Mouse (Mus musculus) CH12.LX (cell line): ENCODE data around the gene Sash3. TPM values are rescaled to one million over a fixed set of nuclear protein-coding genes. Genes with fewer than 3 reads are reported as not detected.

ENCODE experiments used
- DNase-seq: peaks from one replicate; pipeline ENCODE4 v3.0.0-alpha.2; 2013; ENCODE audit errors: extremely low read depth
- H3K27ac ChIP-seq: 2 replicates; pipeline ENCODE4 v1.5.1; 2012; ENCODE audit warnings: low read depth, mild to moderate bottlenecking, control low read depth, moderate library complexity; ENCODE audit not compliant: insufficient read depth
- H3K27me3 ChIP-seq: replicated peaks from 2 replicates; pipeline ENCODE3; 2012; ENCODE audit warnings: inconsistent platforms
- H3K36me3 ChIP-seq, 2 experiments: replicated peaks in 1 of 2; 2 replicates each; pipeline versions ENCODE3 to v1.6.1; 2012; ENCODE audit warnings: inconsistent platforms in 1 of 2, low read length in 1 of 2, mild to moderate bottlenecking in 1 of 2, mixed read lengths in 1 of 2, moderate library complexity in 1 of 2; ENCODE audit not compliant: control insufficient read depth in 1 of 2, insufficient read depth in 1 of 2
- H3K4me1 ChIP-seq, 2 experiments: 2 replicates each; pipeline ENCODE4 v1.6.1; 2012; ENCODE audit warnings: inconsistent platforms in 1 of 2, moderate library complexity in 1 of 2; ENCODE audit not compliant: insufficient read depth in 2 of 2, control insufficient read depth in 1 of 2
- H3K4me2 ChIP-seq: 2 replicates; pipeline ENCODE4 v1.6.1; 2012; ENCODE audit warnings: low read depth, mild to moderate bottlenecking, control low read depth; ENCODE audit not compliant: poor library complexity, insufficient read depth, severe bottlenecking
- H3K4me3 ChIP-seq, 3 experiments: fragments of 150-350 bp in 1 of 3; sonication (generic) in 1 of 3; replicated peaks in 1 of 3; 2 replicates each; pipeline versions ENCODE3 to v1.5.1; 2011 to 2012; ENCODE audit warnings: low read depth in 2 of 3, low read length in 2 of 3, mild to moderate bottlenecking in 2 of 3, moderate library complexity in 2 of 3, control low read depth in 1 of 3, improper control_type of control experiment in 1 of 3, inconsistent platforms in 1 of 3, mixed read lengths in 1 of 3; ENCODE audit not compliant: poor library complexity in 1 of 3
- H3K79me2 ChIP-seq: replicated peaks from 2 replicates; pipeline ENCODE4 v1.6.1; 2012; ENCODE audit warnings: mild to moderate bottlenecking, moderate library complexity; ENCODE audit not compliant: control insufficient read depth, poor library complexity, insufficient read depth, severe bottlenecking; ENCODE audit errors: extremely low read depth
- H3K9ac ChIP-seq: 2 replicates; pipeline ENCODE4 v1.6.1; 2012; ENCODE audit warnings: low read depth, mild to moderate bottlenecking, control low read depth, moderate library complexity; ENCODE audit not compliant: insufficient read depth
- H3K9me3 ChIP-seq: replicated peaks from 2 replicates; pipeline ENCODE3; 2012; ENCODE audit warnings: low read length, inconsistent platforms, mixed read lengths
- CHD2 ChIP-seq: IDR thresholded peaks from 2 replicates; pipeline ENCODE4 v1.6.1; 2011; ENCODE audit warnings: low read length, improper control_type of control experiment
- E2F4 ChIP-seq: IDR thresholded peaks from 2 replicates; pipeline ENCODE4 v1.6.1; 2011; ENCODE audit warnings: low read depth, low read length, improper control_type of control experiment; ENCODE audit not compliant: insufficient replicate concordance
- ELF1 ChIP-seq: IDR thresholded peaks from 2 replicates; pipeline ENCODE4 v1.6.1; 2014; ENCODE audit warnings: low read depth, mild to moderate bottlenecking, inconsistent platforms, low read length, improper control_type of control experiment
- ETS1 ChIP-seq: conservative IDR thresholded peaks from 2 replicates; pipeline ENCODE4 v1.6.1; 2012; ENCODE audit warnings: low read depth, mild to moderate bottlenecking, inconsistent platforms, low read length, improper control_type of control experiment, moderate library complexity
- KAT2A ChIP-seq: IDR thresholded peaks from 2 replicates; pipeline ENCODE4 v1.6.1; 2012; ENCODE audit warnings: low read length, improper control_type of control experiment, inconsistent platforms; ENCODE audit not compliant: insufficient replicate concordance
- MAZ ChIP-seq: IDR thresholded peaks from 2 replicates; pipeline ENCODE4 v1.6.1; 2012; ENCODE audit warnings: low read depth, mild to moderate bottlenecking, inconsistent platforms, low read length, improper control_type of control experiment, moderate library complexity
- NRF1 ChIP-seq: IDR thresholded peaks from 2 replicates; pipeline ENCODE4 v1.6.1; 2014; ENCODE audit warnings: low read depth, mild to moderate bottlenecking, inconsistent platforms, low read length, improper control_type of control experiment, moderate library complexity
- PAX5 ChIP-seq: IDR thresholded peaks from 2 replicates; pipeline ENCODE4 v1.6.1; 2012; ENCODE audit warnings: low read length, inconsistent platforms, mixed read lengths
- RAD21 ChIP-seq: IDR thresholded peaks from 2 replicates; pipeline ENCODE4 v1.6.1; 2011; ENCODE audit warnings: low read depth, mild to moderate bottlenecking, low read length, improper control_type of control experiment, moderate library complexity
- TCF12 ChIP-seq: IDR thresholded peaks from 2 replicates; pipeline ENCODE4 v1.6.1; 2014; ENCODE audit warnings: low read depth, mild to moderate bottlenecking, inconsistent platforms, low read length, improper control_type of control experiment
- UBTF ChIP-seq: IDR thresholded peaks from 2 replicates; pipeline ENCODE4 v1.6.1; 2012; ENCODE audit warnings: low read depth, mild to moderate bottlenecking, inconsistent platforms, low read length, improper control_type of control experiment, moderate library complexity
- ZC3H11A ChIP-seq: IDR thresholded peaks from 2 replicates; pipeline ENCODE4 v1.6.1; 2012; ENCODE audit warnings: low read depth, mild to moderate bottlenecking, inconsistent platforms, low read length, improper control_type of control experiment
- ZMIZ1 ChIP-seq: IDR thresholded peaks from 2 replicates; pipeline ENCODE4 v1.6.1; 2012; ENCODE audit warnings: low read depth, mild to moderate bottlenecking, inconsistent platforms, low read length, improper control_type of control experiment
- ZNF384 ChIP-seq: IDR thresholded peaks from 2 replicates; pipeline ENCODE4 v1.6.1; 2012; ENCODE audit warnings: low read depth, low read length, improper control_type of control experiment, inconsistent platforms
- dilution Hi-C: fragments of 300-500 bp; cut with MboI; formaldehyde crosslinking; loops from 2 replicates; pipeline ENCODE4 v1.14.3; 2020; ENCODE audit warnings: low sequenced_read_pairs; ENCODE audit not compliant: extremely low pct_unique_long_range_greater_than_20kb, extremely low pct_ligation_motif_present
- in situ Hi-C: fragments of 300-500 bp; cut with MboI; formaldehyde crosslinking; loops from 3 replicates; pipeline ENCODE4 v1.14.3; 2019; ENCODE audit warnings: low sequenced_read_pairs, low pct_ligation_motif_present, low pct_unique_long_range_greater_than_20kb, mixed read lengths
- polyA plus RNA-seq: library from polyadenylated mRNA; unstranded; fragments of >175 nt; gene quantifications from 2 replicates; pipeline ENCODE4 v1.2.1, GENCODE M21; 2012; ENCODE audit warnings: low read depth; ENCODE audit not compliant: insufficient read length
- total RNA-seq, 2 experiments: library from RNA; depleted of rRNA; stranded (reverse); fragments of 300-350 nt in 1 of 2; fragments of >200 nt in 1 of 2; gene quantifications; 2 replicates each; pipeline ENCODE4 v1.2.3; 2012 to 2014

The Sash3 gene
- total and polyA plus RNA-seq, 3 experiments, result 87.6 to 148 (median 96.3) TPM

DNA sequence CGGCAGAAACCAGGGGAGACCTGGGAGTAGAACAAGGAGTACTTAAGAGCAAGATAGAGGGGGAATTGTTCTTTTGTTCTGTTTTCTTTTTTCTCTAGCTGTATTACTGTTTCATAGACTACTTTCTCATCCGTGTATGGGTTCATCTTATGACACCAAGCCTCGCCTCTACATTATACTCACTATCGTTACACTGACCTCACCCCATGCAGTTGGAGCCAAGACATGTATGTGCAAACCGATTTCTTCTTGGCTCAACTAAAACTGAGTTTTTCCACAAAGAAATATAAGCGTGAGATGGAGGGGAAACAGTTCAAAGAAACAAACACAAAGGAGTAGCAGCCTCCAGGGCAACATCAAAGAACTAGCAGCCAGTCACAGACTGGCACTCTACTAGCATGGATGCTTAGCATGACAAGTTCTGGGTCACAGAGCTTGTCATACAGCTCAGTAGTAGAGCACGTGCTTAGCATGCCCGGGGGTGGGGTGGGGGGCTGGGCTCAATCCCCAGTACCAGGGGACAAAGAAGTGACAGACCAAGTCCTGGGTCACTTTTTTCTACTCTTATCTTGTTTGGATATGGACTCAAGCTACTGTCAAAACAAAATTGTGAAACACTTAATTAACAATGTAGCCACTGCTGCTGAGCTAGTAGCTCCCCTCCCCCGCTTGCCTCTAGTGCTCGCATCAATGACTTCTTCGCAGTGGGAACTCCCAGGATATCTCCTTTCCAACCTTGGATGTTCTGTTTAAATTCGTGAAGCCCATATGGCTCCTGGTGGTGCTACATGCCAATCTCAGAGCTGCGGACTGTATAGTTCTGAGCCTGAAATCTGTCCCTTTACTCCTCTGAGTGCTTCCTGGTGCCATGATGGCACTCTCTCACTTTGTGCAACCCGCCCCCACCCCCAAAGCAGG is 47.3 kb downstream of the Sash3 start:
- DNase-seq, result no peak
- Histone ChIP-seq H3K79me2 (no peaks in the 10 kb centered on the region), H3K4me2 (no peak overlapping the region)
- TF ChIP-seq ZNF384, result no peak
- TF ChIP-seq NRF1, result no peak
- no peak for TF ChIP-seq UBTF
- TF ChIP-seq CHD2, result no peak
- no peak for TF ChIP-seq KAT2A
- TF ChIP-seq PAX5, result no peak
- TF ChIP-seq MAZ, result no peak
- no peak for TF ChIP-seq ZC3H11A
- no peak for TF ChIP-seq TCF12
- TF ChIP-seq E2F4, result no peak
- TF ChIP-seq, all 38 proteins: peak for 0
- dilution Hi-C loops (no loop called here), in situ Hi-C loops (no loop called here)
- Histone ChIP-seq H3K9me3 (no peaks in the 10 kb centered on the region), H3K27ac (no peak overlapping the region), H3K4me3 (no peak overlapping the region), H3K9ac (no peak overlapping the region), H3K27me3 (no peaks in the 10 kb centered on the region), H3K4me1 (no peaks in the 10 kb centered on the region), H3K36me3 (peaks cover 16 to 69% of the 10 kb centered on the region in 2 experiments)

DNA sequence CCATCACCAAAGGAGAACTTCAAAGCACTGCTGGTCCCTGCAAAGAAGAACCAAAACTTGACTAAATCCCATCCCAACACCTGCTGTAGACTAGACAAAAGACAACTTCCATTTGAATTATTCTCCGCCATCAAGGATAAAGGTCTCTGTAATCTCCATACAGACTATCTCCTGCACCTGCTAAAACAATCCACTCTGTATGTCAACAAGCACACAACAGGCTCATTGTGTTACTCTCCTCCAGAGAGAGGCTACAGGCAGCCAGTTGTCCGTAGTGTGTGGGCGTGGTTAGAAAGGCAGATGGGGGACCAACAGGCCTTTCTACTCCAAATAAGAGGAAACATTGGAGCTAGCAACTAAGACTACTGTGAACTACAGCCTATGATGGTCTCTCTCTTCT is 51.6 kb downstream of the Sash3 start:
- no peak for DNase-seq
- TF ChIP-seq ZNF384 (no peak), TCF12 (no peak), PAX5 (no peak), ELF1 (no peak), ZMIZ1 (no peak), ETS1 (no peak), RAD21 (no peak)
- no peak overlapping the region for H3K9ac ChIP-seq
- dilution Hi-C loops, result no loop called here
- H3K4me3 ChIP-seq, result no peak overlapping the region
- peaks cover 0 to 3% of the 10 kb centered on the region in 2 experiments; a peak in 1 of 4 replicates for H3K4me1 ChIP-seq
- H3K9me3 ChIP-seq, result no peaks in the 10 kb centered on the region
- H3K4me2 ChIP-seq, result no peak overlapping the region
- no peaks in the 10 kb centered on the region for H3K27me3 ChIP-seq
- no peak overlapping the region for H3K27ac ChIP-seq
- in situ Hi-C loops, result no loop called here
- H3K79me2 ChIP-seq, result 0 out of 2 replicates have a peak, but pooled peaks cover 3% of the 10 kb centered on the region
- H3K36me3 ChIP-seq, result peaks cover 9 to 60% of the 10 kb centered on the region in 2 experiments
